Mouse (Mus musculus) ES-E14 (cell line): ENCODE results near the gene Car3. TPM values are rescaled to one million over a fixed set of nuclear protein-coding genes. Genes with fewer than 3 reads are reported as not detected.

Experiments used
- DNase-seq: peaks from one replicate; pipeline ENCODE4 v3.0.0-alpha.2; 2013; ENCODE audit warnings: low read depth, low spot score
- H3K27ac ChIP-seq: 2 replicates; pipeline ENCODE4 v1.5.1; 2012; ENCODE audit warnings: low read depth, mild to moderate bottlenecking, low read length, moderate library complexity, mixed read lengths; ENCODE audit not compliant: poor library complexity, insufficient read depth, severe bottlenecking
- H3K36me3 ChIP-seq: 2 replicates; pipeline ENCODE4 v1.6.1; 2012; ENCODE audit warnings: mild to moderate bottlenecking, low read length, moderate library complexity, mixed read lengths; ENCODE audit not compliant: control insufficient read depth, poor library complexity, insufficient read depth, severe bottlenecking
- H3K4me1 ChIP-seq, 2 experiments: fragments of 150-350 bp in 1 of 2; sonication (generic) in 1 of 2; 2 replicates each; pipeline ENCODE4 v1.6.1; 2012; ENCODE audit warnings: low read length in 2 of 2, mild to moderate bottlenecking in 1 of 2, mixed read lengths in 1 of 2; ENCODE audit not compliant: control insufficient read depth in 2 of 2, insufficient read depth in 2 of 2, poor library complexity in 1 of 2
- H3K4me3 ChIP-seq, 2 experiments: fragments of 150-350 bp in 1 of 2; sonication (generic) in 1 of 2; 2 replicates each; pipeline ENCODE4 v1.5.1; 2012; ENCODE audit warnings: low read length in 2 of 2, low read depth in 1 of 2, mild to moderate bottlenecking in 1 of 2, mixed read lengths in 1 of 2; ENCODE audit not compliant: insufficient read depth in 1 of 2, poor library complexity in 1 of 2, severe bottlenecking in 1 of 2
- H3K9ac ChIP-seq: 2 replicates; pipeline ENCODE4 v1.6.1; 2012; ENCODE audit warnings: low read depth, mild to moderate bottlenecking, low read length, mixed read lengths; ENCODE audit not compliant: poor library complexity, insufficient read depth, severe bottlenecking
- H3K9me3 ChIP-seq: fragments of 150-350 bp; sonication (generic); 2 replicates; pipeline ENCODE4 v1.6.1; 2012; ENCODE audit warnings: low read depth, mild to moderate bottlenecking, low read length; ENCODE audit not compliant: control insufficient read depth, insufficient read depth
- CHD2 ChIP-seq: IDR thresholded peaks from 2 replicates; pipeline ENCODE4 v1.6.1; 2014; ENCODE audit warnings: mild to moderate bottlenecking, low read depth, low read length, inconsistent platforms
- HCFC1 ChIP-seq: IDR thresholded peaks from 2 replicates; pipeline ENCODE4 v1.6.1; 2012; ENCODE audit warnings: low read length, inconsistent platforms, borderline replicate concordance; ENCODE audit not compliant: insufficient read depth
- MAFK ChIP-seq: IDR thresholded peaks from 2 replicates; pipeline ENCODE4 v1.6.1; 2014; ENCODE audit warnings: mild to moderate bottlenecking, low read depth, low read length, inconsistent platforms; ENCODE audit not compliant: insufficient read depth
- ZC3H11A ChIP-seq: IDR thresholded peaks from 2 replicates; pipeline ENCODE4 v1.6.1; 2012; ENCODE audit warnings: low read depth, mild to moderate bottlenecking, inconsistent platforms, low read length, borderline replicate concordance
- ZNF384 ChIP-seq: IDR thresholded peaks from 2 replicates; pipeline ENCODE4 v1.6.1; 2012; ENCODE audit warnings: low read depth, low read length, inconsistent platforms
- in situ Hi-C, 2 experiments: fragments of 600-800 bp; cut with MboI; formaldehyde crosslinking; loops; one replicate each; pipeline ENCODE4 v1.15.1; 2025; ENCODE audit warnings: low sequenced_read_pairs in 2 of 2, inconsistent platforms in 1 of 2; ENCODE audit not compliant: unreplicated experiment in 2 of 2
- total RNA-seq: library from RNA; depleted of rRNA; stranded (reverse); fragments of 300-350 nt; gene quantifications from 2 replicates; pipeline ENCODE4 v1.2.3, GENCODE M21; 2012; rRNA removed

Car3 gene
- total RNA-seq, 1 experiment: 5.3 TPM

DNA sequence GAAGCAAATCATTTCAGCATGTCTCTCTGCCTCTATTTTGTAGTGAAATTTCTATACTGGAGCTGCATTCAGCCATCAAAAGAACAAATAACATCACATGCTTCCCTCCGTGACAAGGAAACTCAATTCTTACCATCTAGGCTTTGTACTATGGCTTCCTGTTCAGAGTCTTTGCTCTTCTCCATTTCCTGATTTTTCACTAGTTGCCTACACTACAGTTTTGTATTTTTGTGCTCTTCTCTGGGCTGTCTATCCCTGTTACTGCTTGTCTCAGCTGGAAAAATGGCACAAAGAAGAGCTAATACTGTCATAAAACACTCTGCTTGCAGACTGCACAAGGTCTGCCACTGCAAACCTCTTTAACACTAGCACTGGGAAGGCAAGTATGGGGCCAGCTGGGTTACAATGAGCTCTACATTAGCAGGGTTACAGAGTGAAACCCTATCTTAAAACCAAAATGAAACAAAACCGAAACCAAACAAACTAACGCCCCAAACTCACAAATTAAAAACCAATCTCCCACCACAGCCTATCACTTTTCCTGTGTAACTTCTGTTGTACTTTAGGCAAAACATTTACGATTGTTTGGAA, 48.8 kb downstream of the Car3 start:
- in situ Hi-C loops: no loop called here
- Histone ChIP-seq H3K4me1 (0 out of 4 replicates have a peak, but pooled peaks cover 0 to 4% of the 10 kb centered on the region in 2 experiments), H3K4me3 (no peak overlapping the region), H3K9me3 (no peaks in the 10 kb centered on the region), H3K9ac (no peak overlapping the region), H3K36me3 (no peaks in the 10 kb centered on the region), H3K27ac (no peak overlapping the region)
- no peak for TF ChIP-seq HCFC1
- no peak for TF ChIP-seq MAFK
- no peak for TF ChIP-seq ZNF384
- TF ChIP-seq CHD2: no peak
- TF ChIP-seq ZC3H11A: no peak
- DNase-seq: no peak

DNA sequence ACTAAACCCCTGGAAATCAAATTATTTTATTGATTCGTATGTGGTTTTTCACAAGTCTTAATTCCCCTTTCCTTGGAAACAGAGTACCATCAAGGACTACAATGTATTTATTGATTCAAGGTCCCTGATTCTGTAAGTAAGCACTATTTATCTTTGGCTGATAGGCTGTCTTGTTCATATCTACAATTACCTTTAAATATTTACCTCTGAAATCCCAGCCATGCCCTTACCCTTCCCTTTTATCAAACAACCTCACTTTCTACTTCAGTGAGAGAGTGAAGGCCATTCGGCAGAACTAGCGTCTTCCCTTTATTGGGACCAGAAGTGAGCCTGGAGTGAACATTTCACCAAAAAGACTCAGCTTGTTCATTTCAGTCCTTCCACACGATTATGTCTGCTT, 50.5 kb downstream of the Car3 start:
- Histone ChIP-seq H3K9ac (no peak overlapping the region), H3K9me3 (no peaks in the 10 kb centered on the region), H3K4me1 (no peaks in the 10 kb centered on the region), H3K4me3 (no peak overlapping the region), H3K36me3 (no peaks in the 10 kb centered on the region), H3K27ac (no peak overlapping the region)
- in situ Hi-C loops: no loop called here
- DNase-seq: no peak
- TF ChIP-seq MAFK (no peak), ZC3H11A (no peak), HCFC1 (no peak), CHD2 (no peak)

GRCm38 (mm10) chr3:14915355-14915754, 52.0 kb downstream of the Car3 start:
- Histone ChIP-seq H3K9ac (no peak overlapping the region), H3K36me3 (no peaks in the 10 kb centered on the region), H3K27ac (no peak overlapping the region), H3K4me3 (no peak overlapping the region), H3K4me1 (no peaks in the 10 kb centered on the region), H3K9me3 (no peaks in the 10 kb centered on the region)
- DNase-seq: no peak
- no peak for TF ChIP-seq HCFC1
- TF ChIP-seq CHD2: no peak
- no peak for TF ChIP-seq ZNF384
- TF ChIP-seq ZC3H11A: no peak
- no peak for TF ChIP-seq MAFK
- in situ Hi-C loops: no loop called here

DNA sequence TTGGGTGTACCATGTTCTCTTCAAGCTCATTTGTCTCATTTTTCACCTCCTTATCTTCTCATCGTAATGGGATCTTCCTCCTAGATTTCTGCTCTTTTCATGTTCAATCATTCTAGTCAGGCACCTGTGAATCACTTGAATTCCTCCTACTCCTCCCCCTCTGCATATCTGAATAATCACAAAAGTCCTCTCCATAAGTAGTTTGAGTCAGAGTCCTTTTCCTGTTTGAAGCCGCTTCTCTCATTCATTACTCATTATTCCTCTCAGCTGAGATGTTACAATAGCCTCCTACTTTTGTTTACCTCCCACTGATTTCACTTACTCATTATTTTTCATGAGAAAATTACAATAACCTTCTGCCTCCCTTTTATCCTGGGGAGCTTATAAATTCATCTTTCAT, 53.9 kb downstream of the Car3 start:
- H3K27ac ChIP-seq: no peak overlapping the region
- H3K4me3 ChIP-seq: no peak overlapping the region
- TF ChIP-seq HCFC1 (no peak), ZNF384 (no peak), CHD2 (no peak), ZC3H11A (no peak), MAFK (no peak)
- H3K9me3 ChIP-seq: no peaks in the 10 kb centered on the region
- no peaks in the 10 kb centered on the region for H3K36me3 ChIP-seq
- no peak for DNase-seq
- H3K4me1 ChIP-seq: no peaks in the 10 kb centered on the region
- H3K9ac ChIP-seq: no peak overlapping the region
- in situ Hi-C loops: no loop called here

Other genes with a start within 250 kb of the Car3 start
- gene Car13, start 221.8 kb upstream of the Car3 start, total RNA-seq: 4.1 and 4.5 TPM in 2 replicates
- not detected in 2 replicates for gene Car1, start 55.1 kb upstream of the Car3 start, total RNA-seq
- gene Car2, start 22.8 kb downstream of the Car3 start, total RNA-seq: 92.9 and 132 TPM in 2 replicates